Mouse (Mus musculus): ENCODE data around the gene Pparg.

DNA sequence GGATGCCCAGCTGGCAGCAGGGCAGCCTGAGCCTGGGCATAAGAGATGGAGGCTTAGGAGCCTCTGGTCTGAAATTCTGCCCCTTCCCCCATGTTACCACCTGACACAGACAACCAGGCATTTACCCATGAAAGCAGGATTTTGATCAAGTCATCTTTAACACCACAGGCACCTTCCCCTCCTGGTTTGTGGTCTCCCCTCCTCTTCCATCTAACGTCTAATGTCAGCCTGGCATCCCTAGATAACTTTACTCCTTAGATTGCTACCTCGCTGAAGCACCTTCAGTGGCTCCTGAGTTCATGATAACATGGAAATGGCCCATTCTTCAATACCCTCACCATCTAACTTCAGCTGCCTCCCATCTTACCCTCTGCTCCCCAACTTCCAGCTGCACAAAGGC is 157.6 kb downstream of the Pparg start:
- no peak for TF ChIP-seq CTCF (IDR thresholded peaks at IDR 0.05; ENCODE audit: control insufficient read depth, insufficient read depth, insufficient read length)
- TF ChIP-seq USF1 (IDR thresholded peaks at IDR 0.05; ENCODE audit: low read depth), result no peak
